Mouse (Mus musculus): ENCODE data around the gene Gm44790.
"Not testable (repeated sequence)": the region's sequence is repeated elsewhere in the genome, so short reads cannot be mapped to it uniquely, and the experiment has no call there.

The Gm44790 gene

DNA sequence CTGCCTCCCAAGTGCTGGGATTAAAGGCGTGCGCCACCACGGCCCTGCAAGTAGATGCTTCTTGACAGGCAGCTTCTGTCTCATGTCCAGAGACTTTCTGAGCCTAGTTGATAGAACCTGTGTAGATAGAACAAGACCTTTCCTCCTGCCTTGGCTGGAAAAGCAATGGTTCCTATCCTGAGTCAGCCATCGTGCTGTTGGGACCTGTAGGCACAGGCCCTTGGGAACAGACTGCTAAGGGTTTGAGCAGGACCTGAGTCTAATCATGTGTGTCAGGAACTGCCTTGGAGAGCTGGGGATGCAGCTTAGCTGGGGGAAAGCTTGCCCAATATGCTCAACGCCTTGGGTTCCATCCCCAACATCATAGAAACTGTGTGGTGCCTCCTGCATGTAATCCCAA lies 47.6 kb downstream of the Gm44790 start:
- no peak for DNase-seq (ENCODE audit: extremely low spot score, low spot score)

GRCm38 (mm10) chr6:86474646-86475181 lies 48.3 kb downstream of the Gm44790 start:
- DNase-seq (ENCODE audit: extremely low spot score, low spot score) = no peak

DNA sequence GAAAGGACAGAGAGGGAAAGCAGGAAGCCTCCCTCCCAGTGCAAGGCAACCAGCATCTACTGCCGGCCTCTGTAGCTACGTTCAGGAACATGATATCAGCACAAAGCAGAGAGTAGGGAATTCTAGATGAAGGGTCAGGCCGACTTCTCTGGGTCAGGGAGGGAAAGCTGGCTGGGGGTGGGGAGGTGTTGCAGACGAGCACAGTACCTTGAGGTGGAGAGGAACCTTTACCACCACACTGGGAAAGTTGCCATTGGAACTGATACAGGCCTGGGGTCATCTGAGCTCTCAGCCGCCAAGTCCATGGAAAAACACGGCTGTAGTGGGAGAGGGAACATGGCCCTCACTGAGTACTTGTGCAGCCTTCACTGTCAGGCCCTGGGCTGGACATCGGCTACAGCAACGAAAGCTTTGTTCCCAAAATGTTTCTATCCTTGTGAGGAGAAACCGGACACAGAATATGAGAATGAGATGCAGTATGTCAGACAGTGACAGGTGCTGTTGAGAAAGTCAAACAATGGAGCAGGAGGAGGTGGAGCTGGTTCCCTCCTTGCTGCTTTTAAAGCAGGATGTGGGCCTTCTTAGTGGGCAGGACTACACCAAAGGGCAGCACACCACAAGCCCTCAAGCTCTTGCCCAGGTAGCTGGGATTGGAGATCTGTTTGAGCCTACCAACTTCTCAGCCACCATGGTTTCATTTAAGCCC lies 49.2 kb downstream of the Gm44790 start:
- DNase-seq (ENCODE audit: extremely low spot score, low spot score) = no peak

- no peak for DNase-seq (ENCODE audit: extremely low spot score, low spot score)
Measured at GRCm38 (mm10) chr6:86476931-86477330, 50.5 kb downstream of the Gm44790 start.

- DNase-seq (ENCODE audit: extremely low spot score, low spot score) = peak; percentile 44
Measured at GRCm38 (mm10) chr6:86479311-86479710, 52.9 kb downstream of the Gm44790 start.

GRCm38 (mm10) chr6:86479816-86480188 lies 53.3 kb downstream of the Gm44790 start:
- no peak for DNase-seq (ENCODE audit: extremely low spot score, low spot score)

- DNase-seq (ENCODE audit: extremely low spot score, low spot score) = peak; percentile 60
Measured at GRCm38 (mm10) chr6:86480189-86480831, 53.9 kb downstream of the Gm44790 start.

DNA sequence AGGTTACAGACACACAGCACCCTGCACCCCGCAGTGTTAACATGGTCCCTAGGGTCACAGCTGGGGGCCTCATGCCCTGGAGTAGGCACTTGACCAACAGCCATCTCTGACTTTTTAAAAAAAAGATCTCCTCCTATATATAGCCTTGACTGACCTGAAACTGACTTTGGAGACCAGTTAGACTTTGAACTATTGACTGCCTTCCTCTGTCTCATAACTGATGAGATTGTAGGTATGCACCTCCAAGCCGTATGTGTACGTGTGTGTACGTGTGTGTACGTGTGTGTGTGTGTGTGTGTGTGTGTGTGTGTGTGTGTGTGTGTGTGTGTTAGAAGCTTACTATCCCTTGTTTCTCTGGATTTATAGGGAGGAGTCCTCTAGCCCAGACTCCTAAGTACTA lies 55.4 kb downstream of the Gm44790 start:
- no peak for DNase-seq (ENCODE audit: extremely low spot score, low spot score)

DNA sequence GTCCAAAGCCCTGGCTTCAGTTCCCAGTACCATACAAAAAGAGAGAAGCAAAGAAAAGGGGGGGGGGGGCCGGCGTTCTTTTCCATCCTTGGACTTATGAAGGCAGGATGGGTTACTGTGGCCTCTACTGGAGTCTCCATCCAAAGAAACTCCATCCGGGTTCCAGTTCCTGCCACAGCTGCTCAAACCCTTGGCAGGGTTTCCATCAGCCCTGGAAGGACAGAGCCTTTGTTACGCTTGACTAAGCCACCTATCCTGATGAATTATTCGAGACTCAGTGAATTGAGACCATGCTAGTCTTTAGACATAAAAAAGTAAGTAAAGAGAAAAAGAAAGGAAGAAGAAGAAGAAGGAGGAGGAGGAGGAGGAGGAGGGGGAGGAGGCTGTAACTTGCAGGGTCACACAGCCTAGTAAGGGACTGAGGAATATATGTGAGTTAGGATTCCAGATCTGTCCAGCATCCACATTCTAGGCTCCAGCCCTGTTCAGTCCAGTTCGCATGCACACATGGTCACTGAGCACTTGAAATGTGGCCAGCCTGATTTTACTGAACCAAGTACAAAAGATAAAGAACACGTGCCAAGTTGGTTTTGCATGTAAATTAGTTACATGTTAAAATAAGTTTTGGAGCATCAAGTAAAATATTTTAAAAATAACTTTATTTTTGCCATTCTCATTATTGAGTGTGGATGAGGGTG lies 59.6 kb downstream of the Gm44790 start:
- DNase-seq (ENCODE audit: extremely low spot score, low spot score) = no peak

GRCm38 (mm10) chr6:86487358-86488148 lies 61.1 kb downstream of the Gm44790 start:
- peak; percentile 80 for DNase-seq (ENCODE audit: extremely low spot score, low spot score)

- DNase-seq (ENCODE audit: extremely low spot score, low spot score) = no peak
Measured at GRCm38 (mm10) chr6:86488149-86488485, 61.7 kb downstream of the Gm44790 start.

- no peak for DNase-seq (ENCODE audit: extremely low spot score, low spot score)
Measured at GRCm38 (mm10) chr6:86489945-86490344, 63.5 kb downstream of the Gm44790 start.

GRCm38 (mm10) chr6:86490413-86490812 lies 64.0 kb downstream of the Gm44790 start:
- DNase-seq (ENCODE audit: extremely low spot score, low spot score) = not testable (repeated sequence)

DNA sequence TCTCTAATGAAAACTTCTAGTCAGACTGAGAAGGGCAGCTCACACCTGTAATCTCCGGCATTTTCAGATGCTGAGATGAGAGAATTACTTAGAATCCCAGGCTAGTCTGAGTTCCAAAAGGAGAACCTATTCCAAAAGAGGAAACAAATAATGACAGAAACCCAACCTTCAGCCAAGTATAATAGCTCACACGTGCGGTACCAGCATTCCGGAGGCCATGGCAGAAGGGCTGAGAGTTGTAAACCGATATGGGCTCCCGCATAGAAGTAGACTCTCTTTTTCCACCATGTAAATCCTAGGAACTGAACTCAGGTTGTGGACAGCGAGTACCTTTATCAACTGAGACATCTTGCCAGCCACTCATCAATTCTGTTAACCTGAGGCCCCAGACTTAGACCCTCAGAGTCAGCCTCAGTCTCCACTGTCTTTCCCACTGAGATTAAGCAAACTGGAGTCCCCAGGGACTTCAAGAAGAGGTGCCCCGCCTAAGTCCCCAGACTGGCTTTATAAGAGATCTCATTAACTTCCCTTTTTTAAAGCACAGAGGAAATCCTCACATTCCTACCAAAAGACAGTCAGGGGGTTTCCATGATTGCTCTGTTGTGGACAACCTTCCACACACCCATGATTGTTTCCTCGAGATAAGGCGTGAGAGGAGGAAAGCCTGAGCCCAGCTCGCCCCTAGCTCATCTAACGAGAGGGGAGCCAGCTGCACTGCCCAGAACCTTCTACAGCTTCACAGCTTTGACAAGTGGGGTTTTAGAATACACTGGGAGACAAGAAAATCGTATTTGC lies 67.2 kb downstream of the Gm44790 start:
- DNase-seq (ENCODE audit: extremely low spot score, low spot score) = no peak

- DNase-seq (ENCODE audit: extremely low spot score, low spot score) = no peak
Measured at GRCm38 (mm10) chr6:86494767-86495166, 68.3 kb downstream of the Gm44790 start.

Data from neural tube, embryonic 10.5 days (tissue).